Mouse (Mus musculus): ENCODE data around the gene Vrk1.

The Vrk1 gene

GRCm38 (mm10) chr12:106115070-106115891 lies 105.3 kb downstream of the Vrk1 start:
- DNase-seq (ENCODE audit: low spot score in 2 of 2) = no peak

- DNase-seq (ENCODE audit: low spot score in 2 of 2) = no peak
Observed at GRCm38 (mm10) chr12:106115892-106116206, 105.8 kb downstream of the Vrk1 start.

- no peak for DNase-seq (ENCODE audit: low spot score in 2 of 2)
Observed at GRCm38 (mm10) chr12:106123276-106123675, 113.2 kb downstream of the Vrk1 start.

- no peak for DNase-seq (ENCODE audit: low spot score in 2 of 2)
Observed at GRCm38 (mm10) chr12:106124581-106124980, 114.6 kb downstream of the Vrk1 start.

Measured in urinary bladder, postnatal 4 days (tissue).